Mouse (Mus musculus) spleen, adult 2 months (tissue): ENCODE measurements around the gene Srgap3.

Experiments used
- CTCF ChIP-seq: fragments of 200-500 bp; IDR thresholded peaks from 2 replicates; pipeline ENCODE4 v1.5.1; 2011; ENCODE audit warnings: mild to moderate bottlenecking, inconsistent platforms; ENCODE audit not compliant: insufficient read depth, insufficient read length, insufficient replicate concordance; ENCODE audit errors: extremely low read depth
- POLR2A ChIP-seq: fragments of 200-500 bp; IDR thresholded peaks from 2 replicates; pipeline ENCODE4 v1.6.1; 2011; ENCODE audit warnings: low read depth, low read length, inconsistent platforms

DNA sequence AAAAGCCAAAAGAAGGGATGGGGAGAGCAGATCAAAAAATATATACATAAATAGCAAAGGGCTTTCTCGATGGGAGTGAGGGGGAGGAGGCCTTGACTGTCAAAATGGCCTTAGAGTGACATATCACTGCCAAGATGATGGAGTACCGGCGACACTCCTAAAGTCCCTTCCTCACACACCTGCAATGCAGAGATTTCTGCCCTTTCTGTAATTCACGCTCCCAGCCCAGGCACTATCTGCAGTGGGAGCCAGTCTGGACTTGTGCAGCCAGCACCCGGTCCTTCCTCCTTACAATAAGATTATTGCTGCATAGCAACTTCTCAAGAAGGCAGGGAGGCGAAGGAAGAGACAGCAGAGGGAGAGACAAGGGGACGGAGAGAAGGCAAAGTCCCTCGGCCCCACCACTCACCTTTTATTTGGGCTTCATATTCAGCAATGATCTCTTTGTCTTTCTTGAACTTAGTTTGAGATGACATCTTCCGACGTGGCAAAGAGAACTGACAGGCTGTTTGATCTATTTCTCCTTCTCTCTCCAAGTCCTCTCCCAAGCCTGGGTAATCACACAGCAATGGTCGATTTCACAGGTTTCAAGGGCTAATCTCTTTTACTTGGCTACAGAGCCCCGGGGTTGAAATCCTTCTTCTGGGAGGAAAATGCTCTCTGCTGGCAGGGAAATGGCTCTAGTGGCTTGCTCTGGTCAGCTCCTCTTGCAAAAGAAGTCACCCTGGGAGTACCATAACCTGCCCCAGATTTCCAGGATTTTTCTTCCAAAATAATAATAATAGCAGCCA, 850 bp downstream of the Srgap3 start:
- TF ChIP-seq CTCF (no peak), POLR2A (no peak)
